Mouse (Mus musculus) forebrain, embryonic 13.5 days (tissue): ENCODE measurements around the gene Lrrc73. TPM values are rescaled to one million over a fixed set of nuclear protein-coding genes. Genes with fewer than 3 reads are reported as not detected.
A peak's percentile ranks its signal among the peaks of the same experiment; 100 is the strongest.

Source experiments
- ATAC-seq: fragments of 200-750 bp; cut with Nextera tagmentation; 2 replicates; pipeline ENCODE4 v1.8.0; 2017
- H3K27ac ChIP-seq: fragments of 300-500 bp; sonication (generic); 2 replicates; pipeline ENCODE4 v1.5.1; 2015; ENCODE audit warnings: inconsistent platforms, mild to moderate bottlenecking, moderate library complexity
- H3K27me3 ChIP-seq: fragments of 300-500 bp; sonication (generic); 2 replicates; pipeline ENCODE4 v1.6.1; 2015; ENCODE audit warnings: mild to moderate bottlenecking, inconsistent platforms
- H3K36me3 ChIP-seq: fragments of 300-500 bp; sonication (generic); 2 replicates; pipeline ENCODE4 v1.6.1; 2015; ENCODE audit warnings: mild to moderate bottlenecking, inconsistent platforms; ENCODE audit not compliant: poor library complexity, severe bottlenecking
- H3K4me1 ChIP-seq: fragments of 300-500 bp; sonication (generic); 2 replicates; pipeline ENCODE4 v1.6.1; 2015; ENCODE audit warnings: inconsistent platforms
- H3K4me2 ChIP-seq: fragments of 300-500 bp; sonication (generic); 2 replicates; pipeline ENCODE4 v1.6.1; 2015; ENCODE audit warnings: inconsistent platforms, mild to moderate bottlenecking, moderate library complexity
- H3K4me3 ChIP-seq: fragments of 300-500 bp; sonication (generic); 2 replicates; pipeline ENCODE4 v1.5.1; 2015; ENCODE audit warnings: mild to moderate bottlenecking, inconsistent platforms
- H3K9ac ChIP-seq: fragments of 300-500 bp; sonication (generic); 2 replicates; pipeline ENCODE4 v1.6.1; 2015; ENCODE audit warnings: mild to moderate bottlenecking, inconsistent platforms
- H3K9me3 ChIP-seq: fragments of 300-500 bp; sonication (generic); replicated peaks from 2 replicates; pipeline ENCODE4 v1.6.1; 2016; ENCODE audit warnings: inconsistent platforms
- WGBS: fragments of 180-500 bp; shearing (Covaris S2); methylation state at CpG from one replicate; pipeline ENCODE4 v1.1.7; 2015; 5-methylcytosine and 5-hydroxymethylcytosine counted together
- polyA plus RNA-seq: library from polyadenylated mRNA; unstranded; fragments of >200 nt; fragmentation: Nextera tagmentation; extraction: Ambion mirVana; gene quantifications from 2 replicates; pipeline ENCODE4 v1.2.1, GENCODE M21; 2015

Lrrc73 gene
- polyA plus RNA-seq, 1 experiment from 2014 or later: 4.9 TPM

DNA sequence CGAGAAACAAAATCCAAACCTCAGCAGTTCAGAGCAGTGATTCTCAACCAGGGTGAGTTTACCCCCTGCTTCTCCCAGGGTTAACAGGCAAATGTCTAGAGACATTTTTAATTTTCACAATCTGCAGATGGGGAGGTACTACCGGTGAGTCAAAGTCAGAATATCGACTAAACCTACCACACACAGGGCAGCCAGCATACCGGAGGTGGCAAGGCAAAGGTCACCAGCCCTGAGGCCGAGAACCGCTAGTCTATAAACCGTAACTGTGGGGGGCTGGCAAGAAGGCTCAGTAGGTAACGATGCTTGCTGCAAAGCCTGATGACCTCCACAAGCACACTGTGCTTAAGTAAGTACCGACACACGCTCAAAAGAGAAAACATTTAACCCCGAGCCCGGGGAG is 12.2 kb downstream of the Lrrc73 start:
- Histone ChIP-seq H3K4me2 (no peak overlapping the region), H3K27ac (no peak overlapping the region), H3K36me3 (peaks cover 80% of the 10 kb centered on the region), H3K9ac (no peak overlapping the region), H3K4me3 (no peak overlapping the region), H3K4me1 (no peaks in the 10 kb centered on the region), H3K27me3 (no peaks in the 10 kb centered on the region), H3K9me3 (no peaks in the 10 kb centered on the region)
- peak; percentile 22; the same call in 1 of the 2 replicates for ATAC-seq
- WGBS: 88% methylated on average over 12 of the region's 12 CpGs

DNA sequence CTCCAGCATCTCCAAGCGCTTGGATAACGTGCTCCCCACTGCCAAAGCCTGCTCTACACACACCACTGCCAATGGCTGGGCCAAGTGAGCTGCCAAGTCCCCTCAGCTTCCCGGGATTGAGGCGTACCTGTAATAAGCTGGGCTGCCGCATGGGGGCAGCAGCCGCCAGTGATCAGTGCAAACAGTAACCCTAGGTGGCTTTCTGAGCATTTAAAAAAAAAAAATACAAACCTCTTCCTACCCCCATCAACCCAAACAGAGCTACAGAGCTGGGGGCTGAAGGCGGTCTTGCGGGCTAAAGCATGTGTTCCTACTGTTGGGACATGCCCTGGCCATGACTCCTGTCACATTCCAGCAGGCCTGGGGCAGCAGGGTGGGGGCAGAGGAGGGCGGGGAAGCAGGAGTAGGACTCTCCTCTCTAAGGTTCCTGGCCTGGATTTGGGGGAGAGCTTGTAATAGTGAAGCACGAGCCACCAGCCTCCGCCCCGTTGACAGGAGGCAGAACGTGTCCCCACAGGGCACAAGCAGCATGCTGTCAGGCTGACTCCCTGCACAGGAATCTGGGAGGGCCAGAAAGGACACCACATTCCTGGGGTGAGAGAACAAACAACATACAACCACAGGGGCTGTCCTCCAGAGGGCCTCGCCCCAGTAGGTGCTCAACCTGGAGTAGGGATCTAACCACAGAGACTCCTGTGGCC is 12.7 kb downstream of the Lrrc73 start:
- ATAC-seq: peak; percentile 70
- peaks cover 80% of the 10 kb centered on the region for H3K36me3 ChIP-seq
- H3K4me1 ChIP-seq: no peaks in the 10 kb centered on the region
- no peak overlapping the region for H3K4me3 ChIP-seq
- no peak overlapping the region for H3K4me2 ChIP-seq
- 32% methylated on average over 14 of the region's 14 CpGs for WGBS
- H3K27ac ChIP-seq: 0 out of 2 replicates have a peak overlapping the region, but pooled peaks have one; percentile 6
- no peaks in the 10 kb centered on the region for H3K9me3 ChIP-seq
- H3K27me3 ChIP-seq: no peaks in the 10 kb centered on the region
- H3K9ac ChIP-seq: no peak overlapping the region

- no peaks in the 10 kb centered on the region for H3K4me1 ChIP-seq
- no peaks in the 10 kb centered on the region for H3K27me3 ChIP-seq
- H3K9ac ChIP-seq: no peak overlapping the region
- ATAC-seq: no peak
- no peak overlapping the region for H3K27ac ChIP-seq
- WGBS: 73% methylated on average over 6 of the region's 6 CpGs
- no peaks in the 10 kb centered on the region for H3K9me3 ChIP-seq
- no peak overlapping the region for H3K4me3 ChIP-seq
- H3K36me3 ChIP-seq: peaks cover 80% of the 10 kb centered on the region
- no peak overlapping the region for H3K4me2 ChIP-seq
These were observed 13.7 kb downstream of the Lrrc73 start for GRCm38 (mm10) chr17:46266986-46267385.

GRCm38 (mm10) chr17:46267511-46267910 is 14.2 kb downstream of the Lrrc73 start:
- Histone ChIP-seq H3K36me3 (peaks cover 78% of the 10 kb centered on the region), H3K27ac (no peak overlapping the region), H3K4me3 (no peak overlapping the region), H3K4me1 (no peaks in the 10 kb centered on the region), H3K9me3 (no peaks in the 10 kb centered on the region), H3K4me2 (no peak overlapping the region), H3K27me3 (no peaks in the 10 kb centered on the region), H3K9ac (no peak overlapping the region)
- ATAC-seq: no peak
- 90% methylated on average over 7 of the region's 7 CpGs for WGBS

DNA sequence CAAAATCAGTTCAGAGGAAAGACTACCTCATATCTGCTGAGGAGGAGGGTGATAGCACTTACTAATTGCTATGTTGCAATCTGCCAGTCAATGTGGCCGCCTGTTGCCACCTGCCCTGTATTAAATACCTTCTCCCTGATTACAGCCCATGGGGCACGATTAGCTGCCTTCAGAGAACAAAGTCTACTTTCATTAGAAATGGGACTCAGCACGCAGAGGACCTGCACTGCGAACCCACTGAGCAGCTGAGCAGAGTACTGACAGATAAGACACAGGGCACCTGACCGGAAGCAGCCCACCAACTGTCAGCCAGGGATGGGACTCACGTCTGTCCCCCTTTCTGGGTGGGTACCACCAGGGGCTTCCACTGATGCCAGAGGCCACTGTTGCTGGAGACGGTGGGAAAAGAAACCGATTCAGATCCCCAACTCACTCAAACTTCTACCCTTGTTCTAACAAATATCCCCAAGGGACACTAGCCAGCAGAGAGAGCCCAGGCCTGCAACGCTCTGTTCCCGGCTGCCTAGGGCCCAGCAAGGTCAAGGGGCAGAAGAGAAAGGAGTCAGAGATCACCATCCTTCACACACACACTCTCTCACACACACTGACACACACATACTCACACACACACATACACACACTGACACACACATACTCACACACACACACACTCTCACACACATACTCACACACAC is 14.8 kb downstream of the Lrrc73 start:
- 87% methylated on average over 10 of the region's 10 CpGs for WGBS
- H3K36me3 ChIP-seq: peaks cover 75% of the 10 kb centered on the region
- no peak overlapping the region for H3K4me3 ChIP-seq
- no peak overlapping the region for H3K27ac ChIP-seq
- no peak overlapping the region for H3K9ac ChIP-seq
- no peaks in the 10 kb centered on the region for H3K4me1 ChIP-seq
- no peaks in the 10 kb centered on the region for H3K9me3 ChIP-seq
- H3K27me3 ChIP-seq: no peaks in the 10 kb centered on the region
- no peak overlapping the region for H3K4me2 ChIP-seq
- no peak for ATAC-seq

DNA sequence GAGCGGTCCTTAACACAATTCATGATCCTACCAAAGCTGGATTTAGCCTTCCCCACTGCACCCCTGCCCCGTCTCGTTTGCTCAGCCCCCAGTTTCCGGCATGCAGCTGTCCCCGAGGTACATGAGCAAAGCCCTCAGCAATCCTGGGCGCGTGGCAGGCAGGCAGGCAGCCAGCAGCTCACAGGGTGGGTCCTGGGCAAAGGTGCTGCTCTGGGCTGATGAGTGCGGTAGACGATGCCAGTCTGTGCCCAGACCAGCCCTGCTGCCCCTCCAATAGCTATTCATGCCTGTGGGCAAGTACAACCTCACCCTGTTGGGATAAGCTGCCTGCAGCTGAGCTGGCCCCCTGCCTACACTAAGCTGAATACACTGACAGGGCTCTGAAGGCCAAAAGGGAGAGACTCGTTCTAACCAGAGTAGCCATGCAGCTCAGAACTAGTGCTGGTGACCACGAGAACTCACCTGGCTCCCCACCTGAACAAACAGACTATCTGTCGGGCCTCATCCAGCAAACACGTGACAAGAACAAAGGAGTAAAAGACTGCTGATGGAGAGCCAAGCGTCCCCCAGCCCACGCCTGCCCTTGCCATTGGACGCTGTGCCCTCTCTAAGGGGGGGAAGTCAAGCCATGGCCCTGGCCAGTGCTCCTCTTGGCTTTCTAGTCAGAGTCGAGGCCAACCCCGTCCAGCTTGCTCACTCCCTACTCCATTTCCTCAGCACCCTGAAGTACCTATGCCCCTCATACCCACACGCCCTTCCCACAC is 16.6 kb downstream of the Lrrc73 start:
- H3K9ac ChIP-seq: 0 out of 2 replicates have a peak overlapping the region, but pooled peaks have one; percentile 5
- H3K4me2 ChIP-seq: no peak overlapping the region
- no peaks in the 10 kb centered on the region for H3K4me1 ChIP-seq
- H3K27me3 ChIP-seq: no peaks in the 10 kb centered on the region
- no peak overlapping the region for H3K27ac ChIP-seq
- peaks cover 65% of the 10 kb centered on the region for H3K36me3 ChIP-seq
- H3K9me3 ChIP-seq: no peaks in the 10 kb centered on the region
- ATAC-seq: no peak
- no peak overlapping the region for H3K4me3 ChIP-seq
- WGBS: 87% methylated on average over 19 of the region's 19 CpGs

- H3K27ac ChIP-seq: no peak overlapping the region
- no peak for ATAC-seq
- H3K9ac ChIP-seq: no peak overlapping the region; the same call in 1 of the 2 replicates
- no peaks in the 10 kb centered on the region for H3K4me1 ChIP-seq
- H3K4me3 ChIP-seq: no peak overlapping the region
- WGBS: 98% methylated on average over 2 of the region's 2 CpGs
- H3K9me3 ChIP-seq: no peaks in the 10 kb centered on the region
- no peak overlapping the region for H3K4me2 ChIP-seq
- no peaks in the 10 kb centered on the region for H3K27me3 ChIP-seq
- peaks cover 53% of the 10 kb centered on the region for H3K36me3 ChIP-seq
These were observed 18.7 kb downstream of the Lrrc73 start for GRCm38 (mm10) chr17:46272058-46272457.

- Histone ChIP-seq H3K27me3 (no peaks in the 10 kb centered on the region), H3K4me1 (no peaks in the 10 kb centered on the region), H3K4me2 (no peak overlapping the region), H3K27ac (no peak overlapping the region), H3K9ac (no peak overlapping the region), H3K36me3 (peaks cover 47% of the 10 kb centered on the region), H3K9me3 (no peaks in the 10 kb centered on the region), H3K4me3 (no peak overlapping the region)
- ATAC-seq: no peak
- 92% methylated on average over 5 of the region's 5 CpGs for WGBS
These were observed 19.3 kb downstream of the Lrrc73 start for GRCm38 (mm10) chr17:46272675-46273074.

DNA sequence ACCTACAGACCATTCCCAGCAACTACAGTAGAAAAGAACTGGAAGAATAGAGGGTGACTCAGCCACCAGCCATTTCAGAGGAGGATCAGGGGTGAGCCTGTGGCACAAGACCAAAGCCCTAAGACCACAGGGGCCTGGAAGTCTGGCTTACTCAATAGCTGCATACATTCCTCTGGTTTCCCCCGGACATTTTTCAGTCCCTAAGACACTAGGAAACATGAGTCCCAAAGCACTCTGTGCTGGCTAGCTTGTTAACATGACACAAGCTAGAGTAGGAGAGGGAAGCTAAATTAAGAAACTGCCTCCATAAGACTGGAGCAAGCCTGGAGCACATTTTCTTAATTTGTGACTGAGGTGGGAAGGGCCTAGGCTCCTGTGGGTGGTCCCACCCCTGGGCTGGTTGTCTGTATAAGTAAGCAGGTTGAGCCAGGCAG is 20.5 kb downstream of the Lrrc73 start:
- 0 out of 2 replicates have a peak overlapping the region, but pooled peaks have one; percentile 35 for H3K27ac ChIP-seq
- H3K27me3 ChIP-seq: no peaks in the 10 kb centered on the region
- H3K4me1 ChIP-seq: no peaks in the 10 kb centered on the region
- H3K9ac ChIP-seq: no peak overlapping the region
- no peak overlapping the region for H3K4me3 ChIP-seq
- WGBS: 73% methylated on average over 1 of the region's 1 CpGs
- ATAC-seq: no peak
- H3K9me3 ChIP-seq: no peaks in the 10 kb centered on the region
- no peak overlapping the region for H3K4me2 ChIP-seq
- peaks cover 56% of the 10 kb centered on the region for H3K36me3 ChIP-seq

DNA sequence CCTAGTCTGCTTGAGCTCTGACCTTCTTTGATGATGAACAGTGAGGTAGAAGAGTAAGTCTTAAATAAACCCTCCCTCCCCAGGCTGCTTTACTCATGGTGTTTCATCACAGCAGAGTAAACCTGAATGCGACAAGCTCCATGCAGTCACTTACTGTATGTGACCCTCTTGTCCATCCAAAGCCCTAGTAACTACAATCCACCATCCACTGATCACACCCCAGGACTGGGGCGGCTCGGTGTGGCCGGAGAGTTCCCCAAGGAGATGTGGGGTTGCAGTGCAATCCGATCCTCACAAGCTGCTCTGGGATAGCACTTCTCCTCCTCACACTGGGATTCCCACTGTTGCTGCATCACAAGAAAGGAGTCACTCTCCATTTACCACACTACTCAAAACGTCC is 21.1 kb downstream of the Lrrc73 start:
- Histone ChIP-seq H3K36me3 (peaks cover 56% of the 10 kb centered on the region), H3K9ac (peak overlapping the region; percentile 26; the same call in 1 of the 2 replicates)

GRCm38 (mm10) chr17:46275034-46275433 is 21.7 kb downstream of the Lrrc73 start:
- Histone ChIP-seq H3K4me2 (no peak overlapping the region), H3K27ac (no peak overlapping the region), H3K9ac (no peak overlapping the region), H3K27me3 (no peaks in the 10 kb centered on the region), H3K9me3 (no peaks in the 10 kb centered on the region), H3K4me1 (no peaks in the 10 kb centered on the region), H3K36me3 (peaks cover 55% of the 10 kb centered on the region), H3K4me3 (no peak overlapping the region)
- ATAC-seq: no peak
- WGBS: 88% methylated on average over 6 of the region's 6 CpGs

More for the DNA sequence above, 21.1 kb downstream of the Lrrc73 start:
- no peak overlapping the region for H3K27ac ChIP-seq
- no peaks in the 10 kb centered on the region for H3K9me3 ChIP-seq
- H3K4me2 ChIP-seq: no peak overlapping the region
- 82% methylated on average over 6 of the region's 6 CpGs for WGBS
- ATAC-seq: no peak
- no peak overlapping the region for H3K4me3 ChIP-seq
- H3K4me1 ChIP-seq: no peaks in the 10 kb centered on the region
- H3K27me3 ChIP-seq: no peaks in the 10 kb centered on the region

GRCm38 (mm10) chr17:46275506-46275905 is 22.2 kb downstream of the Lrrc73 start:
- Histone ChIP-seq H3K9me3 (no peaks in the 10 kb centered on the region), H3K27ac (no peak overlapping the region), H3K27me3 (no peaks in the 10 kb centered on the region), H3K4me2 (no peak overlapping the region), H3K9ac (no peak overlapping the region), H3K4me1 (no peaks in the 10 kb centered on the region), H3K4me3 (no peak overlapping the region), H3K36me3 (peaks cover 53% of the 10 kb centered on the region)
- ATAC-seq: no peak
- WGBS: 92% methylated on average over 10 of the region's 10 CpGs
